Mouse (Mus musculus): Measurements from ENCODE around the gene Igsf10. TPM values are rescaled to one million over a fixed set of nuclear protein-coding genes. Genes with fewer than 3 reads are reported as not detected.

Gene Igsf10
- polyA plus RNA-seq, 2 experiments: 0.26 to 0.28 TPM

DNA sequence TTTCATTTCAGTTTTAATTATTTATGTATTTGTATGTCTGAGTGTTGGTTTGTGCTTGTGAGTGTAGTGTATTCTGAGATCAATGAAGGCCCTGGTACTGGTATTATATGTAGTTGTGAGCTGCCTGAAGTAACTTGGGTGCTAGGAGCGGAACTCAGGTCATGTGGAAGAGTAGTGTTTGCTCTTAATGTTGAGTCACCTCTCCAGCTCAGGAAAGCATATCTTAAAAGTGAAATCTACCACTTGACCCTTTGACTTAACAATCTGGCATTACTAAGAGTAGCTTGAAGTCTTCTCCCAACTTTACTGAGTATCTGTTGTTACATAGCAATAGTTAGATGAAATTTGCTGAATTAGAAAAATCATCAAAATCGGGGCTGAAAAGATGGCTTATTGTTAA lies 38.7 kb downstream of the Igsf10 start:
- DNase-seq (ENCODE audit: low read depth in 3 of 3, low spot score in 3 of 3) (no peak), ATAC-seq (ENCODE audit: insufficient read depth) (no peak)
- TF ChIP-seq EP300 (IDR thresholded peaks at IDR 0.05; ENCODE audit: low read depth): no peak
- no peak for TF ChIP-seq CTCF (IDR thresholded peaks at IDR 0.05; ENCODE audit: low read depth)
- 58% methylated on average over 2 of the region's 2 CpGs for WGBS (ENCODE audit: insufficient replicate concordance)
- Histone ChIP-seq H3K4me3 (ENCODE audit: insufficient read depth in 1 of 2, low read depth in 2 of 2, low read length in 2 of 2) (no peak overlapping the region), H3K27ac (no peak overlapping the region), H3K4me1 (replicated peaks; ENCODE audit: control insufficient read depth in 2 of 2, insufficient read depth in 2 of 2, low read length in 1 of 2) (no peaks in the 10 kb centered on the region), H3K9ac (replicated peaks) (no peak overlapping the region), H3K27me3 (ENCODE audit: control insufficient read depth, insufficient read depth, low read length) (no peaks in the 10 kb centered on the region), H3K4me2 (ENCODE audit: low read depth) (no peak overlapping the region), H3K36me3 (replicated peaks; ENCODE audit: control insufficient read depth, insufficient read depth, low read depth) (no peaks in the 10 kb centered on the region), H3K9me3 (ENCODE audit: control insufficient read depth, low read length) (no peaks in the 10 kb centered on the region)

DNA sequence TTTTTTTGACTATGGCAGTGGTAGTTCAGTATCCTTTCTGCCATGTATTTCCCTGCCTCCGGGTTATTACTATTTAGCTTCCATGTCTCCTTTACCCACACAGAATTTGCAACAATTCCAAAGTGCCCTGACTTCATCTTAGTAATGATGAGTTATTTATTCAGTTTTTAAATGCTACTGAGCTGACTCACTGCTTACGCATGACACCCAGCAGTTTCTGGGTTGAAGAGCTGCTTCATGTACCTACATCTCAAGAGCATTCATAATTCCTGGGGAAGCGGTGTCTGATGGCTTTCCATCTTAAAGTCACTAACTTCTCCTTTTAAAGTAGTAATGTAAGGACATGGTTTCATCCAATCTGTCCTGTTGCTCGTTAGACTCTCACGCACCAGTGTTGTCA lies 39.2 kb downstream of the Igsf10 start:
- Histone ChIP-seq H3K9me3 (ENCODE audit: control insufficient read depth, low read length) (no peaks in the 10 kb centered on the region), H3K27ac (no peak overlapping the region), H3K9ac (replicated peaks) (no peak overlapping the region), H3K4me1 (replicated peaks; ENCODE audit: control insufficient read depth in 2 of 2, insufficient read depth in 2 of 2, low read length in 1 of 2) (no peaks in the 10 kb centered on the region), H3K4me3 (ENCODE audit: insufficient read depth in 1 of 2, low read depth in 2 of 2, low read length in 2 of 2) (no peak overlapping the region), H3K27me3 (ENCODE audit: control insufficient read depth, insufficient read depth, low read length) (no peaks in the 10 kb centered on the region), H3K36me3 (replicated peaks; ENCODE audit: control insufficient read depth, insufficient read depth, low read depth) (no peaks in the 10 kb centered on the region), H3K4me2 (ENCODE audit: low read depth) (no peak overlapping the region)
- ATAC-seq (ENCODE audit: insufficient read depth) (no peak), DNase-seq (ENCODE audit: low read depth in 3 of 3, low spot score in 3 of 3) (no peak)
- 71% methylated on average over 5 of the region's 5 CpGs for WGBS (ENCODE audit: insufficient replicate concordance)
- no peak for TF ChIP-seq EP300 (IDR thresholded peaks at IDR 0.05; ENCODE audit: low read depth)
- TF ChIP-seq CTCF (IDR thresholded peaks at IDR 0.05; ENCODE audit: low read depth): no peak

DNA sequence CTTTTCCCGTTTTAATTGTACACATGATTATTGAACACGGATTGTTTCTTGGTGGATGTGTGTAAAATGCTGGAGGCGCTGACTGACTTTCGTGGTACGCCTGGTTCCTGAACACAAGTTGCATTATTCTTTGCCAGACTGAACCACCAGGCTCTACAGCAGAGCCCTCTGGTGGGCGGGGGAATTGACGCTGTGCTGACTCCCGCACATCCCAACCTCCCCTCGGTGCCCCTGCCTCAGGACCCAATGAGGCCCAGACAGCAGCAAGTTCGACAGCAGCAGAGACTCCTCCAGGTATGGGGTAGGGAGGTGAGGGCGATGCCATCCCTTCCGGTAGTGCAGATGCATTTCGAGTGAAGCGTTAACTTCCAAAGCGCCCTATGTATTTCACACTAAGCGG lies 46.5 kb downstream of the Igsf10 start:
- Histone ChIP-seq H3K4me2 (ENCODE audit: low read depth) (no peak overlapping the region), H3K36me3 (replicated peaks; ENCODE audit: control insufficient read depth, insufficient read depth, low read depth) (no peaks in the 10 kb centered on the region), H3K9me3 (ENCODE audit: control insufficient read depth, low read length) (no peaks in the 10 kb centered on the region), H3K9ac (replicated peaks) (no peak overlapping the region), H3K4me3 (ENCODE audit: insufficient read depth in 1 of 2, low read depth in 2 of 2, low read length in 2 of 2) (no peak overlapping the region), H3K27me3 (ENCODE audit: control insufficient read depth, insufficient read depth, low read length) (no peaks in the 10 kb centered on the region), H3K27ac (no peak overlapping the region), H3K4me1 (replicated peaks; ENCODE audit: control insufficient read depth in 2 of 2, insufficient read depth in 2 of 2, low read length in 1 of 2) (no peaks in the 10 kb centered on the region)
- whole genome bisulfite sequencing (ENCODE audit: insufficient replicate concordance): 75% methylated on average over 16 of the region's 16 CpGs
- ATAC-seq (ENCODE audit: insufficient read depth): no peak
- no peak for DNase-seq (ENCODE audit: low read depth in 3 of 3, low spot score in 3 of 3)
- TF ChIP-seq EP300 (IDR thresholded peaks at IDR 0.05; ENCODE audit: low read depth) (no peak), CTCF (IDR thresholded peaks at IDR 0.05; ENCODE audit: low read depth) (no peak)

DNA sequence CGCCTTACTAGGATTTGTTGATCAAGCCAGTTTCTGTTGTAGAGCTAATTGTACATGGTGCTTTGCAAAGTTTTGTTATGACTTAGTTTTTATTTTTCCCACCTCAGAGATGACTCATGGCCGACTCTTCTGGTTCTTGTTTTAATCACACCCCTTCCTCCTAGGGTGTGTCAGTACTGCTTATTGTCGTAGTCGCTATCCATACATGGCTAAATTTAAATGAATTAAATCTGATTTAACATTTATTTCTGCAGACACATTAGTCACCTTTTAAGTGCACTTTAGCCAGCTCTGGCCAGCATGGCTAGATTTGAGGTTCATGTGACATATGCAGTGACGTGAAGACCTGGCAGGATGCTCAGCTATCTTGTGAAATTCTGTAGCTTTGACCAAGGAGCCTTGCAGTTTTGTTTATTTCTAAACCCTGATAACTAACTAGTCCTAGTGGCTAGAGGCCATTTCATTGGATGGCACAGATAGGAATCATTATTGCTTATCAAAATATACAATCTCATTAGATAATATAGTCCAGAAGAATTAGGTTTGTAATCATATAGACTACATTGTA lies 47.5 kb downstream of the Igsf10 start:
- no peak overlapping the region for H3K27ac ChIP-seq
- H3K9ac ChIP-seq (replicated peaks): no peak overlapping the region
- 72% methylated on average over 5 of the region's 5 CpGs for WGBS (ENCODE audit: insufficient replicate concordance)
- no peak for ATAC-seq (ENCODE audit: insufficient read depth)
- no peaks in the 10 kb centered on the region for H3K36me3 ChIP-seq (replicated peaks; ENCODE audit: control insufficient read depth, insufficient read depth, low read depth)
- no peak overlapping the region for H3K4me2 ChIP-seq (ENCODE audit: low read depth)
- H3K9me3 ChIP-seq (ENCODE audit: control insufficient read depth, low read length): no peaks in the 10 kb centered on the region
- H3K4me1 ChIP-seq (replicated peaks; ENCODE audit: control insufficient read depth in 2 of 2, insufficient read depth in 2 of 2, low read length in 1 of 2): no peaks in the 10 kb centered on the region
- H3K27me3 ChIP-seq (ENCODE audit: control insufficient read depth, insufficient read depth, low read length): no peaks in the 10 kb centered on the region
- no peak overlapping the region for H3K4me3 ChIP-seq (ENCODE audit: insufficient read depth in 1 of 2, low read depth in 2 of 2, low read length in 2 of 2)
- no peak for TF ChIP-seq CTCF (IDR thresholded peaks at IDR 0.05; ENCODE audit: low read depth)
- DNase-seq (ENCODE audit: low read depth in 3 of 3, low spot score in 3 of 3): no peak

DNA sequence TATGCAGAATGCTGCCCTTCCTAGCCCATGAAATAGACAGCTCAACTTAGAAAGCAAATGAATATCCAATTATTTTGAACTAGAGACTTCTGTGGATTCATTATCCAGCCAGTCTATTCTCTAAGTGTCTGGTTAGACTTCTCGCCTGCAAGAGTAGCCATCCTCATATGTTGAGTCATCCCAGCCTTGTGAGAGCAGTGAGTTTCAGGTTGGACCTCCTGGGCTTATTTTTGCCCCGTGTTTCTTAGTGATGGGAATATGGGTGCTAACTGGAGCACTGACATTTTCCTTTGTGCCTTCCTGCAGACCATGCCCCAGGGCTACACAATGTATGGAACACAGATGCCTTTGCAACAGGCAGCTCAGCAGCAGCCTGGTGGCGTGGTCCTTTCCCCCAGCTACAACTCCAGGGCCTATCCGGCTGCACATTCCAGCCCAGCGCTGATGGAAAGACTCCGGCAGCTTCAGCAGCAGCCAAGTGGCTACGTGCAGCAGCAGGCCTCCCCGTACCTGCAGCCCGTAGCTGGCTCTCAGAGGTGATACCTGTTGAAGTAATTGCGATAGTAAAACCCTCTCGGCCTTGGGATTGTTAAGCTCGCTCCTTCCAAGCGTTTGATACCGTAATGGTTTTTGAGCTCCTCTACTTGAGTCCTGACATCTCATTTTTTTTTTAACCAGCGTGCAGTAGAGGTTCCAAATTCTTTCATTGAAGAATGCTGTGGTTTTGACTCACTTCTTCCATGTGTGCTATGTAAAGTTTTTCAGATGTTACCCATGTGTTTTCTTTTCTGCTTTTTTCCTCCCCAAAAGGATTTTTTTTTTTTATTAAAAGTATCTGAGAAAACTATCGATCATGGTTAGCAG lies 48.3 kb downstream of the Igsf10 start:
- H3K9me3 ChIP-seq (ENCODE audit: control insufficient read depth, low read length): no peaks in the 10 kb centered on the region
- no peak for TF ChIP-seq EP300 (IDR thresholded peaks at IDR 0.05; ENCODE audit: low read depth)
- no peak overlapping the region for H3K27ac ChIP-seq
- no peak overlapping the region for H3K9ac ChIP-seq (replicated peaks)
- H3K4me2 ChIP-seq (ENCODE audit: low read depth): no peak overlapping the region
- no peaks in the 10 kb centered on the region for H3K4me1 ChIP-seq (replicated peaks; ENCODE audit: control insufficient read depth in 2 of 2, insufficient read depth in 2 of 2, low read length in 1 of 2)
- 80% methylated on average over 16 of the region's 16 CpGs for WGBS (ENCODE audit: insufficient replicate concordance)
- H3K27me3 ChIP-seq (ENCODE audit: control insufficient read depth, insufficient read depth, low read length): no peaks in the 10 kb centered on the region
- DNase-seq (ENCODE audit: low read depth in 3 of 3, low spot score in 3 of 3) (no peak), ATAC-seq (ENCODE audit: insufficient read depth) (no peak)
- H3K36me3 ChIP-seq (replicated peaks; ENCODE audit: control insufficient read depth, insufficient read depth, low read depth): no peaks in the 10 kb centered on the region
- no peak overlapping the region for H3K4me3 ChIP-seq (ENCODE audit: insufficient read depth in 1 of 2, low read depth in 2 of 2, low read length in 2 of 2)
